Mouse (Mus musculus) megakaryocyte, embryonic 14.5 days (primary cell): ENCODE measurements around the gene Pskh1. TPM values are rescaled to one million over a fixed set of nuclear protein-coding genes. Genes with fewer than 3 reads are reported as not detected.
A peak's percentile ranks its signal among the peaks of the same experiment; 100 is the strongest.

ENCODE experiments used
- H3K27me3 ChIP-seq: replicated peaks from 2 replicates; pipeline ENCODE3; 2012; ENCODE audit warnings: inconsistent platforms
- H3K36me3 ChIP-seq: replicated peaks from 2 replicates; pipeline ENCODE3; 2012; ENCODE audit warnings: low read length, inconsistent platforms, mixed read lengths
- H3K4me1 ChIP-seq: 2 replicates; pipeline ENCODE4 v1.6.1; 2012; ENCODE audit warnings: inconsistent platforms
- H3K4me3 ChIP-seq: replicated peaks from 2 replicates; pipeline ENCODE3; 2012; ENCODE audit warnings: moderate library complexity, mild to moderate bottlenecking, inconsistent platforms
- H3K9me3 ChIP-seq: 2 replicates; pipeline ENCODE4 v1.6.1; 2012; ENCODE audit warnings: inconsistent platforms
- FLI1 ChIP-seq: IDR thresholded peaks from 2 replicates; pipeline ENCODE4 v1.6.1; 2012; ENCODE audit warnings: low read length, inconsistent platforms, mixed read lengths
- GATA1 ChIP-seq: IDR thresholded peaks from 3 replicates; pipeline ENCODE4 v1.6.1; 2012; ENCODE audit warnings: mixed read lengths, low read length, inconsistent platforms, borderline replicate concordance
- polyA plus RNA-seq: library from polyadenylated mRNA; stranded (reverse); fragments of >175 nt; gene quantifications from 2 replicates; pipeline ENCODE4 v1.2.3, GENCODE M21; 2012; ENCODE audit warnings: low replicate concordance; ENCODE audit not compliant: insufficient read depth

Gene Pskh1
- polyA plus RNA-seq, 1 experiment, result 11.1 TPM

GRCm38 (mm10) chr8:105935105-105935504, 34.9 kb downstream of the Pskh1 start:
- Histone ChIP-seq H3K36me3 (peaks cover 63% of the 10 kb centered on the region), H3K4me3 (peak overlapping the region; percentile 60), H3K9me3 (no peaks in the 10 kb centered on the region), H3K27me3 (no peaks in the 10 kb centered on the region), H3K4me1 (peaks cover 78% of the 10 kb centered on the region)
- TF ChIP-seq GATA1, result no peak
- no peak for TF ChIP-seq FLI1

GRCm38 (mm10) chr8:105935863-105936603, 35.8 kb downstream of the Pskh1 start:
- Histone ChIP-seq H3K9me3 (no peaks in the 10 kb centered on the region), H3K4me3 (peak overlapping the region; percentile 100), H3K4me1 (peaks cover 70% of the 10 kb centered on the region), H3K36me3 (peaks cover 54% of the 10 kb centered on the region), H3K27me3 (no peaks in the 10 kb centered on the region)
- TF ChIP-seq FLI1, result no peak
- no peak for TF ChIP-seq GATA1

- Histone ChIP-seq H3K27me3 (no peaks in the 10 kb centered on the region), H3K4me1 (peaks cover 67% of the 10 kb centered on the region), H3K9me3 (no peaks in the 10 kb centered on the region), H3K36me3 (peaks cover 49% of the 10 kb centered on the region), H3K4me3 (peak overlapping the region; percentile 100)
- TF ChIP-seq GATA1, result no peak
These were observed 36.7 kb downstream of the Pskh1 start for GRCm38 (mm10) chr8:105936866-105937475.

- peaks cover 64% of the 10 kb centered on the region for H3K4me1 ChIP-seq
- peak overlapping the region; percentile 100 for H3K4me3 ChIP-seq
- TF ChIP-seq FLI1, result no peak
- no peak for TF ChIP-seq GATA1
- H3K36me3 ChIP-seq, result peaks cover 45% of the 10 kb centered on the region
- H3K27me3 ChIP-seq, result no peaks in the 10 kb centered on the region
- no peaks in the 10 kb centered on the region for H3K9me3 ChIP-seq
These were observed 37.5 kb downstream of the Pskh1 start for GRCm38 (mm10) chr8:105937496-105938305.

GRCm38 (mm10) chr8:105938306-105938669, 38.0 kb downstream of the Pskh1 start, which contains the start of gene Psmb10:
Gene Psmb10 (minus strand): TSS chr8:105938444.
- Histone ChIP-seq H3K4me1 (peaks cover 70% of the 10 kb centered on the region), H3K4me3 (peak within 1 kb of the TSS; percentile 100), H3K27me3 (no peaks in the 10 kb centered on the region), H3K9me3 (no peaks in the 10 kb centered on the region), H3K36me3 (peaks cover 45% of the 10 kb centered on the region)
- TF ChIP-seq FLI1 (no peak), GATA1 (no peak)

- H3K36me3 ChIP-seq, result peaks cover 49% of the 10 kb centered on the region
- H3K4me1 ChIP-seq, result peaks cover 38% of the 10 kb centered on the region
- no peaks in the 10 kb centered on the region for H3K27me3 ChIP-seq
- no peak overlapping the region for H3K4me3 ChIP-seq
- TF ChIP-seq FLI1 (no peak), GATA1 (no peak)
- no peaks in the 10 kb centered on the region for H3K9me3 ChIP-seq
These were observed 41.8 kb downstream of the Pskh1 start for GRCm38 (mm10) chr8:105942026-105942425.

- Histone ChIP-seq H3K36me3 (peaks cover 54% of the 10 kb centered on the region), H3K9me3 (no peaks in the 10 kb centered on the region), H3K27me3 (no peaks in the 10 kb centered on the region), H3K4me3 (no peak overlapping the region), H3K4me1 (peaks cover 35% of the 10 kb centered on the region)
- TF ChIP-seq FLI1, result no peak
- no peak for TF ChIP-seq GATA1
These were observed 42.3 kb downstream of the Pskh1 start for GRCm38 (mm10) chr8:105942542-105942941.

- TF ChIP-seq GATA1 (no peak), FLI1 (no peak)
- peaks cover 31% of the 10 kb centered on the region for H3K4me1 ChIP-seq
- H3K9me3 ChIP-seq, result no peaks in the 10 kb centered on the region
- H3K27me3 ChIP-seq, result no peaks in the 10 kb centered on the region
- H3K36me3 ChIP-seq, result peaks cover 62% of the 10 kb centered on the region
- H3K4me3 ChIP-seq, result no peak within 1 kb of the TSS
These were observed 43.1 kb downstream of the Pskh1 start, which contains the start of gene Lcat for GRCm38 (mm10) chr8:105943321-105943739. Gene Lcat (minus strand): TSS chr8:105943382.

- Histone ChIP-seq H3K27me3 (no peaks in the 10 kb centered on the region), H3K4me3 (no peak overlapping the region), H3K9me3 (no peaks in the 10 kb centered on the region), H3K4me1 (peaks cover 17% of the 10 kb centered on the region), H3K36me3 (peaks cover 87% of the 10 kb centered on the region)
- TF ChIP-seq FLI1, result no peak
- no peak for TF ChIP-seq GATA1
These were observed 49.1 kb downstream of the Pskh1 start for GRCm38 (mm10) chr8:105949350-105949749.
